Mouse (Mus musculus) heart, embryonic 14.5 days (tissue): ENCODE data around the gene Selenbp1. TPM values are rescaled to one million over a fixed set of nuclear protein-coding genes. Genes with fewer than 3 reads are reported as not detected.

Source experiments
- ATAC-seq: fragments of 200-750 bp; cut with Nextera tagmentation; 2 replicates; pipeline ENCODE4 v1.8.0; 2017; ENCODE audit warnings: low read depth, moderate TSS enrichment; ENCODE audit not compliant: insufficient number of reproducible peaks, insufficient read depth, low FRiP score
- H3K27ac ChIP-seq, 2 experiments: fragments of 200-500 bp in 1 of 2; fragments of 300-500 bp in 1 of 2; sonication (generic) in 1 of 2; replicated peaks in 1 of 2; 2 replicates each; pipeline ENCODE4 v1.5.1; 2012 to 2014; ENCODE audit warnings: low read depth in 2 of 2, low read length in 2 of 2, control low read depth in 1 of 2, mild to moderate bottlenecking in 1 of 2, mixed read lengths in 1 of 2; ENCODE audit not compliant: control insufficient read depth in 1 of 2, insufficient read depth in 1 of 2
- H3K27me3 ChIP-seq: fragments of 300-500 bp; sonication (generic); 2 replicates; pipeline ENCODE4 v1.6.1; 2014; ENCODE audit warnings: mild to moderate bottlenecking, low read length, control low read depth; ENCODE audit not compliant: control insufficient read depth, insufficient read depth
- H3K36me3 ChIP-seq: fragments of 300-500 bp; sonication (generic); 2 replicates; pipeline ENCODE4 v1.6.1; 2014; ENCODE audit warnings: mild to moderate bottlenecking, control low read depth, low read length, mixed read lengths; ENCODE audit not compliant: control insufficient read depth, insufficient read depth
- H3K4me1 ChIP-seq, 2 experiments: fragments of 200-500 bp in 1 of 2; fragments of 300-500 bp in 1 of 2; sonication (generic) in 1 of 2; 2 replicates each; pipeline ENCODE4 v1.6.1; 2012 to 2014; ENCODE audit warnings: low read length in 2 of 2, control low read depth in 1 of 2, mixed read lengths in 1 of 2; ENCODE audit not compliant: control insufficient read depth in 2 of 2, insufficient read depth in 2 of 2
- H3K4me2 ChIP-seq: fragments of 300-500 bp; sonication (generic); 2 replicates; pipeline ENCODE4 v1.6.1; 2014; ENCODE audit warnings: mild to moderate bottlenecking, low read length
- H3K4me3 ChIP-seq, 2 experiments: fragments of 200-500 bp in 1 of 2; fragments of 300-500 bp in 1 of 2; sonication (generic) in 1 of 2; 2 replicates each; pipeline ENCODE4 v1.5.1; 2012 to 2014; ENCODE audit warnings: low read length in 2 of 2, mild to moderate bottlenecking in 2 of 2, control low read depth in 1 of 2, low read depth in 1 of 2, moderate library complexity in 1 of 2; ENCODE audit not compliant: control insufficient read depth in 1 of 2, insufficient read depth in 1 of 2
- H3K9ac ChIP-seq: fragments of 300-500 bp; sonication (generic); 2 replicates; pipeline ENCODE4 v1.6.1; 2014; ENCODE audit warnings: mild to moderate bottlenecking, low read length
- H3K9me3 ChIP-seq: fragments of 300-500 bp; sonication (generic); 2 replicates; pipeline ENCODE4 v1.6.1; 2016; ENCODE audit warnings: low read length, control low read depth; ENCODE audit not compliant: control insufficient read depth
- WGBS: fragments of 180-500 bp; shearing (Covaris S2); extraction: QIAGEN DNeasy Blood & Tissue Kit; methylation state at CpG from one replicate; pipeline ENCODE4 v1.1.7; 2014; 5-methylcytosine and 5-hydroxymethylcytosine counted together
- polyA plus RNA-seq: library from polyadenylated mRNA; unstranded; fragments of >200 nt; fragmentation: Nextera tagmentation; extraction: Ambion mirVana; gene quantifications from 2 replicates; pipeline ENCODE4 v1.2.1, GENCODE M21; 2014

The Selenbp1 gene
- polyA plus RNA-seq, 1 experiment from 2014 or later, result 74.5 TPM

- H3K4me2 ChIP-seq, result no peak overlapping the region
- no peaks in the 10 kb centered on the region for H3K4me1 ChIP-seq
- no peak overlapping the region for H3K4me3 ChIP-seq
- H3K9me3 ChIP-seq, result no peaks in the 10 kb centered on the region
- H3K27me3 ChIP-seq, result no peaks in the 10 kb centered on the region
- no peak overlapping the region for H3K9ac ChIP-seq
- WGBS, result 63% methylated on average over 2 of the region's 2 CpGs
- ATAC-seq, result no peak
- no peaks in the 10 kb centered on the region for H3K36me3 ChIP-seq
- no peak overlapping the region for H3K27ac ChIP-seq
These were observed 21.7 kb upstream of the Selenbp1 start for GRCm38 (mm10) chr3:94911050-94911693.

GRCm38 (mm10) chr3:94913801-94914200 is 19.1 kb upstream of the Selenbp1 start:
- no peaks in the 10 kb centered on the region for H3K27me3 ChIP-seq
- H3K27ac ChIP-seq, result no peak overlapping the region
- H3K9me3 ChIP-seq, result no peaks in the 10 kb centered on the region
- peaks cover 0 to 4% of the 10 kb centered on the region in 2 experiments; a peak in 2 of 4 replicates for H3K4me1 ChIP-seq
- H3K9ac ChIP-seq, result no peak overlapping the region
- no peaks in the 10 kb centered on the region for H3K36me3 ChIP-seq
- no peak for ATAC-seq
- H3K4me2 ChIP-seq, result no peak overlapping the region
- H3K4me3 ChIP-seq, result no peak overlapping the region
- WGBS, result 56% methylated on average over 5 of the region's 5 CpGs

GRCm38 (mm10) chr3:94915903-94916741 is 16.7 kb upstream of the Selenbp1 start:
- Histone ChIP-seq H3K27me3 (no peaks in the 10 kb centered on the region), H3K9ac (no peak overlapping the region)
- 79% methylated on average over 7 of the region's 7 CpGs for WGBS

DNA sequence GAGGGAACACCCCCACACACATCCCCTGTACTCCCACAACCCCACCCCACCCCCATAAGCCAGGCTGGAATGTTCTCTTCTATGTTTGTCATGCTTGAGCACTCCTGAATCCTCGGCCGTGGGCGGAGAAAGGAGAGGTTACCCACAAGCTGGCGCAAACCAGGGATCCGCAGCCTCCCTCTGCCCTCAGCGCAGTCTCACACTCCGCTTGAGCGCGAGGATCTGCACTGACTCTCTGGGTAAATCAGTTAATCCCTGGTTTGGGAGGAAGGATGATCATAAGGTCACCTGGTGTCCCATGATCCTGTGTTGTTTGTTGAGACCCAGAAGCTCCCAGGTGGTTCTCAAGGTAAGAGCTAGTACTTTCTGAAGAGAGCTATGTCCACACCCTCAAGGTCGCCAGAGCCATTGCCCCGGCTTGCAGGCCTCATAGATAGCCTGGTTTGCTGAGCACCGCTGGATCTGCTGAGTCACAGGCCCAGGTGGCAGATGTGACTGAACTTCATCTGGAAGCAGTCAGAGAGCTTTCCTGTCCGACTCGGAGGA is 15.0 kb upstream of the Selenbp1 start:
- no peak overlapping the region for H3K27ac ChIP-seq
- WGBS, result 47% methylated on average over 14 of the region's 14 CpGs
- no peak for ATAC-seq

More at GRCm38 (mm10) chr3:94915903-94916741, 16.7 kb upstream of the Selenbp1 start:
- H3K4me2 ChIP-seq, result no peak overlapping the region
- H3K9me3 ChIP-seq, result no peaks in the 10 kb centered on the region
- H3K4me3 ChIP-seq, result no peak overlapping the region
- ATAC-seq, result no peak
- no peaks in the 10 kb centered on the region for H3K36me3 ChIP-seq
- peaks cover 0 to 4% of the 10 kb centered on the region in 2 experiments; a peak in 2 of 4 replicates for H3K4me1 ChIP-seq
- no peak overlapping the region for H3K27ac ChIP-seq

DNA sequence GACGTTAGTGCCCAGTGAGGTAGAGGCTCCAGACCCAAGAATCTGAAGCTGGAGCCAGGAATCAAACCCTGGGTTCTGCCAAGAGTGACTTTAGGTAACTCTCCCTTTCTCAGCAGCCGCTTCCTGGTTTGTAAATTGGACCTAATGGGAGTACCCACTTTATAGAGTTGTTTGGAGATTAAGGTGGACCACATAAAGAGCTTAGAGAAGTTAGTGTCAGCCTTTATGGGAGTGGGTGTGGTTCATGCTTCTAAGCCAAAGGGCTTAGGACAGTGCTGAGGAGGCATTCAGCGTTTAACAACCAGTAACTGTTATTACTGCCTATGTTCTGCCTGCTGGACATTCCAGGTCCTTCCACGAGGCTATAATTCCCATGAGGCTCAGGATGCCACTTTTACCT is 14.0 kb upstream of the Selenbp1 start:
- Histone ChIP-seq H3K4me3 (no peak overlapping the region), H3K27ac (no peak overlapping the region), H3K9ac (no peak overlapping the region), H3K4me1 (peaks cover 0 to 4% of the 10 kb centered on the region in 2 experiments; a peak in 2 of 4 replicates), H3K36me3 (no peaks in the 10 kb centered on the region), H3K4me2 (no peak overlapping the region), H3K27me3 (no peaks in the 10 kb centered on the region), H3K9me3 (no peaks in the 10 kb centered on the region)
- WGBS, result 80% methylated on average over 4 of the region's 4 CpGs
- no peak for ATAC-seq

More for the DNA sequence above, 15.0 kb upstream of the Selenbp1 start:
- Histone ChIP-seq H3K9ac (no peak overlapping the region), H3K27me3 (no peaks in the 10 kb centered on the region), H3K9me3 (no peaks in the 10 kb centered on the region), H3K4me3 (no peak overlapping the region), H3K4me1 (peaks cover 0 to 4% of the 10 kb centered on the region in 2 experiments; a peak in 2 of 4 replicates), H3K4me2 (no peak overlapping the region), H3K36me3 (no peaks in the 10 kb centered on the region)

DNA sequence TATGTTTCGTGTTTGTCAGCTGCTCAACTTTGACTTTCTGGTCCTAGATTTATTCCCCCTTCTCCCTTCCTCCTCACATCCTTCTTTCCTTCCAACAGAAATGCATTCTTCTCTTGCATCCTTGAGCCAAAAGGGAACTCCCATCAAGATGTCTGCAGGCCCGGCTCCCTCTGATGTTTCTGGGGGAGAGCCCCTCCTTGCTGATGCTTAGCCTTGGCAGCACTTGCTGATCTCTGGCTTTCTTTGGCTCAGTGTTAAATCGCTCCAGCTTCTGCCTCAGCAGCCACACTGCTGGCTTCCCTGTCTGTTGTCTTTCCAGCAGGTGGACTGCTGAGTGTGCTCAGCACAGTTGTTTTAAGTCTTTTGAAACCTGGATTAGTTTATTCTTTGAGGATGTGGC is 11.8 kb upstream of the Selenbp1 start:
- ATAC-seq, result no peak
- Histone ChIP-seq H3K27me3 (no peaks in the 10 kb centered on the region), H3K36me3 (no peaks in the 10 kb centered on the region), H3K9ac (no peak overlapping the region), H3K27ac (no peak overlapping the region), H3K4me2 (no peak overlapping the region), H3K4me1 (peaks cover 0 to 4% of the 10 kb centered on the region in 2 experiments; a peak in 2 of 4 replicates), H3K4me3 (no peak overlapping the region), H3K9me3 (no peaks in the 10 kb centered on the region)
- WGBS, result 45% methylated on average over 3 of the region's 3 CpGs

DNA sequence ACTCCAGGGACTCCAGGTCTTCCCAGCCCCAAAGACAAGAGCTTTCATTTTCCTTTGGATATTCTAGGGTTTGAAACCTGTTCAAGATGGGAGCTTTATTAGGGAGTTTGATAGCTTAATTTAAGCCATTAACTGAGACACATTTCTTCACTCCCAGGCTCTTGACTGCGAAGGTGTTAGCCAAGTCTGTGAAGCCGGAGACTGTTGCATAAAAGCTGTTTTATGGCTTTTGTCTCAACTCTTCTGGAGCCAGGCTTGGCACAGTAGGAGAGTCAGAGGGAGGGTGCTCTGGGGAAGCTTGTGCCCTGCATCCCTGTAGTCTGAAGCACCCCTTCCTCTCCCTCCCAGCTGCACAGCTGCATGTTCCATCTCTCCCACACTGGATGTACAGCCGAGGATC is 10.5 kb upstream of the Selenbp1 start:
- no peak overlapping the region for H3K9ac ChIP-seq
- H3K27ac ChIP-seq, result no peak overlapping the region
- H3K9me3 ChIP-seq, result no peaks in the 10 kb centered on the region
- WGBS, result 54% methylated on average over 3 of the region's 3 CpGs
- ATAC-seq, result no peak
- H3K4me2 ChIP-seq, result no peak overlapping the region
- H3K36me3 ChIP-seq, result no peaks in the 10 kb centered on the region
- no peaks in the 10 kb centered on the region for H3K27me3 ChIP-seq
- H3K4me1 ChIP-seq, result peaks cover 0 to 4% of the 10 kb centered on the region in 2 experiments; a peak in 2 of 4 replicates
- no peak overlapping the region for H3K4me3 ChIP-seq
